Mouse (Mus musculus): ENCODE data around the gene Prss36. TPM values are rescaled to one million over a fixed set of nuclear protein-coding genes. Genes with fewer than 3 reads are reported as not detected.

Gene Prss36
- 0.21 and 0.28 TPM in 2 replicates for polyA plus RNA-seq (2012)

- Histone ChIP-seq H3K27me3 (ENCODE audit: control insufficient read depth) (peaks cover 47% of the 10 kb centered on the region), H3K4me3 (replicated peaks) (no peak within 1 kb of the TSS), H3K36me3 (ENCODE audit: control insufficient read depth) (no peaks in the 10 kb centered on the region), H3K9me3 (ENCODE audit: control insufficient read depth, low read length) (no peaks in the 10 kb centered on the region), H3K4me1 (ENCODE audit: control insufficient read depth) (no peaks in the 10 kb centered on the region)
- TF ChIP-seq TAL1 (IDR thresholded peaks at IDR 0.05; ENCODE audit: low read length) (no peak), GATA1 (IDR thresholded peaks at IDR 0.05; ENCODE audit: low read length) (no peak)
These were observed at the start of gene Prss36 for GRCm38 (mm10) chr7:127946470-127947023. Prss36 (minus strand) TSS chr7:127946725.

- Histone ChIP-seq H3K4me1 (ENCODE audit: control insufficient read depth) (peaks cover 28% of the 10 kb centered on the region), H3K4me3 (replicated peaks) (peak within 1 kb of the TSS; percentile 54), H3K36me3 (ENCODE audit: control insufficient read depth) (peaks cover 39% of the 10 kb centered on the region), H3K9me3 (ENCODE audit: control insufficient read depth, low read length) (no peaks in the 10 kb centered on the region), H3K27me3 (ENCODE audit: control insufficient read depth) (no peaks in the 10 kb centered on the region)
- TF ChIP-seq TAL1 (IDR thresholded peaks at IDR 0.05; ENCODE audit: low read length) (no peak), GATA1 (IDR thresholded peaks at IDR 0.05; ENCODE audit: low read length) (no peak)
These were observed 46.9 kb upstream of the Prss36 start, which contains the start of gene Pycard for GRCm38 (mm10) chr7:127993341-127993977. Pycard (minus strand) TSS chr7:127993867.

GRCm38 (mm10) chr7:127992488-127993340, 46.2 kb upstream of the Prss36 start:
- H3K27me3 ChIP-seq (ENCODE audit: control insufficient read depth), result no peaks in the 10 kb centered on the region
- peaks cover 28% of the 10 kb centered on the region for H3K4me1 ChIP-seq (ENCODE audit: control insufficient read depth)
- H3K4me3 ChIP-seq (replicated peaks), result peak overlapping the region; percentile 54
- H3K9me3 ChIP-seq (ENCODE audit: control insufficient read depth, low read length), result no peaks in the 10 kb centered on the region
- peaks cover 46% of the 10 kb centered on the region for H3K36me3 ChIP-seq (ENCODE audit: control insufficient read depth)
- TF ChIP-seq TAL1 (IDR thresholded peaks at IDR 0.05; ENCODE audit: low read length), result no peak
- no peak for TF ChIP-seq GATA1 (IDR thresholded peaks at IDR 0.05; ENCODE audit: low read length)

GRCm38 (mm10) chr7:127991643-127992487, 45.3 kb upstream of the Prss36 start:
- peaks cover 28% of the 10 kb centered on the region for H3K4me1 ChIP-seq (ENCODE audit: control insufficient read depth)
- no peaks in the 10 kb centered on the region for H3K27me3 ChIP-seq (ENCODE audit: control insufficient read depth)
- H3K9me3 ChIP-seq (ENCODE audit: control insufficient read depth, low read length), result no peaks in the 10 kb centered on the region
- no peak overlapping the region for H3K4me3 ChIP-seq (replicated peaks)
- H3K36me3 ChIP-seq (ENCODE audit: control insufficient read depth), result peaks cover 55% of the 10 kb centered on the region
- TF ChIP-seq GATA1 (IDR thresholded peaks at IDR 0.05; ENCODE audit: low read length) (no peak), TAL1 (IDR thresholded peaks at IDR 0.05; ENCODE audit: low read length) (no peak)

GRCm38 (mm10) chr7:127988904-127989303, 42.4 kb upstream of the Prss36 start:
- Histone ChIP-seq H3K4me1 (ENCODE audit: control insufficient read depth) (peaks cover 26% of the 10 kb centered on the region), H3K4me3 (replicated peaks) (no peak overlapping the region), H3K27me3 (ENCODE audit: control insufficient read depth) (no peaks in the 10 kb centered on the region), H3K9me3 (ENCODE audit: control insufficient read depth, low read length) (no peaks in the 10 kb centered on the region), H3K36me3 (ENCODE audit: control insufficient read depth) (peaks cover 84% of the 10 kb centered on the region)
- TF ChIP-seq TAL1 (IDR thresholded peaks at IDR 0.05; ENCODE audit: low read length) (no peak), GATA1 (IDR thresholded peaks at IDR 0.05; ENCODE audit: low read length) (no peak)

- Histone ChIP-seq H3K4me1 (ENCODE audit: control insufficient read depth) (no peaks in the 10 kb centered on the region), H3K27me3 (ENCODE audit: control insufficient read depth) (no peaks in the 10 kb centered on the region), H3K36me3 (ENCODE audit: control insufficient read depth) (peaks cover 100% of the 10 kb centered on the region), H3K4me3 (replicated peaks) (no peak overlapping the region), H3K9me3 (ENCODE audit: control insufficient read depth, low read length) (no peaks in the 10 kb centered on the region)
- no peak for TF ChIP-seq GATA1 (IDR thresholded peaks at IDR 0.05; ENCODE audit: low read length)
- no peak for TF ChIP-seq TAL1 (IDR thresholded peaks at IDR 0.05; ENCODE audit: low read length)
These were observed 34.1 kb upstream of the Prss36 start for GRCm38 (mm10) chr7:127980606-127981005.

- Histone ChIP-seq H3K4me3 (replicated peaks) (no peak overlapping the region), H3K4me1 (ENCODE audit: control insufficient read depth) (no peaks in the 10 kb centered on the region), H3K36me3 (ENCODE audit: control insufficient read depth) (peaks cover 100% of the 10 kb centered on the region), H3K9me3 (ENCODE audit: control insufficient read depth, low read length) (no peaks in the 10 kb centered on the region), H3K27me3 (ENCODE audit: control insufficient read depth) (no peaks in the 10 kb centered on the region)
- TF ChIP-seq TAL1 (IDR thresholded peaks at IDR 0.05; ENCODE audit: low read length), result no peak
- no peak for TF ChIP-seq GATA1 (IDR thresholded peaks at IDR 0.05; ENCODE audit: low read length)
These were observed 32.3 kb upstream of the Prss36 start for GRCm38 (mm10) chr7:127978856-127979255.

GRCm38 (mm10) chr7:127974413-127974930, 27.9 kb upstream of the Prss36 start:
- Histone ChIP-seq H3K9me3 (ENCODE audit: control insufficient read depth, low read length) (no peaks in the 10 kb centered on the region), H3K36me3 (ENCODE audit: control insufficient read depth) (peaks cover 98% of the 10 kb centered on the region), H3K27me3 (ENCODE audit: control insufficient read depth) (no peaks in the 10 kb centered on the region), H3K4me1 (ENCODE audit: control insufficient read depth) (peaks cover 11% of the 10 kb centered on the region), H3K4me3 (replicated peaks) (no peak overlapping the region)
- TF ChIP-seq TAL1 (IDR thresholded peaks at IDR 0.05; ENCODE audit: low read length) (no peak), GATA1 (IDR thresholded peaks at IDR 0.05; ENCODE audit: low read length) (no peak)

Data from erythroblast, embryonic 14.5 days (primary cell).